Mouse (Mus musculus) brain, embryonic 18.5 days (tissue): ENCODE measurements around the gene Cdk5.

ENCODE experiments used
- DNase-seq: peaks from one replicate; pipeline ENCODE4 v3.0.0-alpha.2; 2012; ENCODE audit warnings: low read depth, low spot score

The Cdk5 gene

DNA sequence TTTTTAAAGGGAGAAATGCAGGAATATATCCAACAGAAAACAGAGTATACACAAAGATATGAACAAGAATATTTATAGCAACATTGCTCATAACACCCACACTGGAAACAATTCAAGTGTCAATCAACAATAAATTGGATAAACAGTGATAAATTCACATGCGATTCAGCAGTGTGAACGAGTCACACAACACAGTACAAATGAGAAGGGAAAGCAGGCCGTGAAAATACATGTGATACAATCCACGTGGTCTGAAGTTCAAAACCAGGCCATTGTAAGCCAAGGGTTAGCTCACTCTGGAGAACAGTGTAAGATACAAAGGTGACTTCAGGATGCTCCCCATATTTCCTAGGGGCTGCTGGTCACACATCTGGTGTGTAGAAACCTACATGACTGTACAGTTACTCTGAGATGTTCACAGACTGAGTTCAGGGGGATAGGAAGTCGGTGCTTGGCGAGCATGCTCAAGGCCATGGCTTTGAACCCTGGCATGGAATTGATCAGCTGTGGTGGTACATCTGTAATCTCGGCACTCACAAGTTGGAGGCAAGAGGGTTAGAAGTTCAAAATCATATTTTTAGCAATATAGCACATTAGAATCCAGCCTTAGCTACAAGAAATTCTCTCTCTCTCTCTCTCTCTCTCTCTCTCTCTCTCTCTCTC is 48.5 kb downstream of the Cdk5 start:
- DNase-seq: no peak

DNA sequence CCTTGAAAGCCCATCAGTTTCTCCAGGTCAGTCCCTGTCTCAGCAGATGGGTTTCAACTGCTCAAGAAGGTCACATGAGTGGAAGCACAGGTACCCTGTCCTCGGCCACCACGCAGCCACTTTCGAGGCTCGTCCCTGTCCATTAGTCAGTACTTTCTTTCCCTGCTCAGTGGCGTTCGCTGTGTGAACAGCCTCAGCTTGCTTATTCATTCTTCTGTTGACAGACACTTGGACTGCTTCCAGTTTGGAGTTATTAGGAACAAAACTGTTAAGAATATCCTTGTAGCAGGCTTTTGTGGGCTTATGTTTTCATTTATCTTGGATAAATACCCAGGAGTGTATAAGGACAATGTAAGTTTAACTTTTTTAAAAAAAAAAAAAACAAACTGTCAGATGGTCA is 49.1 kb downstream of the Cdk5 start:
- DNase-seq: no peak

DNA sequence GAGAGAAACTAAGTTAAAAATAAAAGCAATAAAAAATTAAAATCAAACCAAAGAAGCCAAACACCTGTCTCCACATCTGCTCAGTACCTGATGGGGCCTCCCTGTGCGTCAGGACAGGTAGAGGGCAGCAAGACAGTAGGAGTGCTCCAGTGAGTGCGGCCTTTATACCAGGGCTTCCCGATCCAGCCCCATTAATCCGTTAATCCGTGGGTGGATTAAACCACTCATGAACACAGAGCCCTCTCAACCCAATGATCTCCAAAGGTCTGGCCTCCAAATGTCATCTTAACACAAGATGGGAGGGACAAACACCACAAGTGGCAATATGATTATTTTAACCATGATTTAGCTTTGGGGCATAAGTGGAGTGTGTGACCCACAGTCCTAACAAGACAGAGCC is 49.5 kb downstream of the Cdk5 start:
- DNase-seq: no peak

DNA sequence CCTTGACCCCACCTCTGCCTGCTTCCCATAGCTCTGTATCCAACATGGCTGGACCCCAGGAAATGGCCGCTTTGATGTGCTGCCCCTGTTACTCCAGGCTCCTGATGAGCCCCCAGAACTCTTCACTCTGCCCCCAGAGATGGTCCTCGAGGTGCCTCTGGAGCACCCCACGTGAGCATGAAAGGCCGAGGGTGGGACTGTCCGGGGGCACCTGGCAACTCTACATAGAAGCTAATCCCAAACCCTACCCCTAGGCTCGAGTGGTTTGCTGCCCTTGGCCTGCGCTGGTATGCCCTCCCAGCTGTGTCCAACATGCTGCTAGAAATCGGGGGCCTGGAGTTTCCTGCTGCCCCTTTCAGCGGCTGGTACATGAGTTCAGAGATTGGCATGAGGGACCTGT is 53.6 kb downstream of the Cdk5 start:
- no peak for DNase-seq
